Mouse (Mus musculus): ENCODE measurements around the gene Kank1.
A peak's percentile ranks its signal among the peaks of the same experiment; 100 is the strongest.

The Kank1 gene

GRCm38 (mm10) chr19:25253198-25253597, 16.4 kb downstream of the Kank1 start:
- no peak for DNase-seq (ENCODE audit: low spot score)

DNA sequence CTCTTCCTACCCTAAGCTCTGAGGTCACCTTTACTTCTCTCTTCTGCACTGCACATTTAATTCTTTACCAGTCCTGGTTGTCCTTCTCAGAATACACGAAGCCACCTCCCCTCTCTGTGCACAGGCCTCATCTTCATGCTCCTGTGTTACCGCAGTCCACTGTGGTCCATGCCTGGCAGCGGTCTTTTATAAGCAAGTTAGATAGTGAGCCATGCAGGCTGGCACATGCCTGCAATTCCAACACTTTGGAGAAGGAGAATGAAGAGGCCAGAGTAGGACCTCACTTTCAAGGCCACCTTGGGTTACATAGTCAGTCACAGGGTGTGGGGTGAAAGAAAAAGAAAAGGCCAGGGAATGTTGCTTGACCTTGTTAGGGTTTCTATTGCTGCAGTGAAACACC, 16.9 kb downstream of the Kank1 start:
- DNase-seq (ENCODE audit: low spot score) = no peak

DNA sequence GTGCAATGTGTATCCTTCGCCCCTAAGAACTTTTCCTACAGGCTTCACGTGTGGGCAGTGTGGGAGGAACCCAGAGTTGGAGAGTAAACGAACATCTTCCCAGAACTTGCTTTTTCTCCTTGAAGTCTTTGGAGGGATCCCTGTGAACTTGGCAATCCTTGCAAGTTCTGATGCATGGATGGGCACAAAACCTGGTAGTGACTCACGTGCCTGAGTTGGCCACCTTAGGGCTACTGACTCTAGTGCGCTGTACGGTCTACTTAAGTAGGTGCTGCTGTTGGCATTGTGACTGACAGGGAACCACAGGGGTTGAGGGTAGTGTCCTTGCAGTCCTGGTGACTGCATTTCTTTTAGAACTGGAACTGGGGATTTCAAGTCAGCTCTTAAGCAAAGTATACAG, 21.5 kb downstream of the Kank1 start:
- DNase-seq (ENCODE audit: low spot score) = no peak

- no peak for DNase-seq (ENCODE audit: low spot score)
Observed at GRCm38 (mm10) chr19:25266181-25266580, 29.4 kb downstream of the Kank1 start.

DNA sequence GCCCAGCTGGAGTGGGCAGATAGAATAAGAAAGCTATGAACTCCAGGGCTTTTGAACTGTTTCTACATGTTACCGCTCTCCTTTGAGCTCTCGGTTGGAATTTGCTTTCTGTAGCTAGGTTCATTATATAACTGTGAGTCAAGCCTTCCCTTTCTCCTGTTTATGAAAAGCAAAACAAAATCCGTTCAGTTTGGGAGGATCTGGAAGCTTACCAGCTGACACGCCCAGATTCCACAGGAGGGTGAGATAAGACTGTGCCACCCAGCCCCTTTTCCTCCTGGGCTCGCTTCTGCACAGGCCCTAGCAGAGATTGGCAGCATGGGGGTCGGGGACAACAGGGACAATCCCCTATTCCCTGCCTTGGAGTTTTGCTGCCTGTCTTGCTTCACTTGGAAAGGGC, 30.5 kb downstream of the Kank1 start:
- no peak for DNase-seq (ENCODE audit: low spot score)

DNA sequence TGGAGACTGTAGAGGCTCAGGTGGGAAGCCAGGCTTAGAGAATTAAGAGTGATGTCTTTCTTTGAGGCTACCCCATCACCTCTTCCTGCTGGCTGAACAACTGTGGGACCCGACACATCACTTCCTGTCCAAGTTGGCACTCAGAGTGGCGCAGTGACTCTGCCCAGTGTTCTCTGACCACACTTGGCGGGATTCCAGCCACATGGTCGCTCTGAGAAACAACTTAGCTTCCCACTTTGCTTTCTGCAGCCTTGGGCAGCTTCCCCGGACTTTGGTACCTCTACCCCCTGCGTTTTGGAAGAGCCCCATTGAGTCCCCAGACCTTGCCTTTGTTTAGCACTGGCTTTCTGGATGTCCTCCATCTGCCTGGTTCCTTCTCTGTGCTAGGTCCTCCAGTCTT, 31.8 kb downstream of the Kank1 start:
- no peak for DNase-seq (ENCODE audit: low spot score)

DNA sequence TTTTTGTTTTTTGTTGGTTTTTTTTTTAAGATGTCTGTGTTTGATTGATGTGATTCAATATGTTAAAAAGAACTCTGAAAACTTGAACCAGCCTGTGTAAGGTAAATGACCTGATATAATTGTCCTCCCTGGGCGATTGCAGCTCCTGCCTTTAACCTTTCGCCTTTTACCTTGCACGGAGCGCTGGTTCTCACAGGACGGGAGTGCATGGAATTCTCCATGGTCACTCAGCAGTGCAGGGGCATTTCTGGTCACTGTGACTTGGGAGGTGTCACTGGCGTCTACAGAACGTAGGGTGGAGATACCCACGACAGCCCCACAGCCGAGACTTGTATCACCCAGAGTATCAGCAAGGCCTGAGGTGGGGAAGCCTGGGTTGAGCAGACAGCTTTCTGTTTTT, 34.8 kb downstream of the Kank1 start:
- no peak for DNase-seq (ENCODE audit: low spot score)

DNA sequence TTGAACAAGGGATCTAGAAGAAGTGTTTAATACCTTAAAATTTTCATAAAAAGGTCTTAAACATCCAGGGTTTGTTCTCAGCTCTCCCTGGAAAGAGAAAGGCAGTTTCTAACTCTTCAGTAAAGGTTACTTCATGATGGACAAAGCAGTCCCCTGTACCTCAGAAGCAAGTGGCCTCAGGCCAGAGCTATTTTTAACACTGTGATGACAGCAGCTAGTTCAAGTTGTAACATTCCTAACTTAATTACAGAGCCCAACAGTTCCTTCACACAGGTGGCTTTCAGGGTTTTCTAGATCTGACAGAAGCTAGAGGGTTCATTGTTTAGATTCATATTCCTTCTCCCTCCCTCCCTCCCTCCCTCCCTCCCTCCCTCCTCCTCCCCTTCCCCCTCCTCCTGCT, 36.4 kb downstream of the Kank1 start:
- DNase-seq (ENCODE audit: low spot score) = peak; percentile 36

- no peak for DNase-seq (ENCODE audit: low spot score)
Observed at GRCm38 (mm10) chr19:25276600-25277395, 40.0 kb downstream of the Kank1 start.

DNA sequence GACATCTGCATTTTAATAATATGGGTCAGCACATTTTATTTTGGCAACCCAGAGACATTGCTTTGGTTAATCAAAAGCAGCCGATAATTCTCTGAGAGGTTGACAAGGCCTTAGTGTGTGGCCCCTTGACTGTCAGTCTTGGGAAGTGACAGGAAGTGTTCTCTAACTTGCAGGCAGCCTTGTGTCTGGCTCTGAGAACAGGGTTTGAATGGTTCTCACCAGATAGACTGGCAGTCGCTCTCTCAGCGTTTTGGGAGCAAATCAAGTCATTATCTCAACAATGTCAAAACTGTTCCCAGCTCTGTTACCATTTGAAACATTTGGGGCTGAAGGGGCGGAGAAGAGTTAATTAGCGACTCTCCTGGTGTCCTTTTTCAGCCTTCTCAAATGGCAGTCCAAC, 41.0 kb downstream of the Kank1 start:
- DNase-seq (ENCODE audit: low spot score) = peak; percentile 33

DNA sequence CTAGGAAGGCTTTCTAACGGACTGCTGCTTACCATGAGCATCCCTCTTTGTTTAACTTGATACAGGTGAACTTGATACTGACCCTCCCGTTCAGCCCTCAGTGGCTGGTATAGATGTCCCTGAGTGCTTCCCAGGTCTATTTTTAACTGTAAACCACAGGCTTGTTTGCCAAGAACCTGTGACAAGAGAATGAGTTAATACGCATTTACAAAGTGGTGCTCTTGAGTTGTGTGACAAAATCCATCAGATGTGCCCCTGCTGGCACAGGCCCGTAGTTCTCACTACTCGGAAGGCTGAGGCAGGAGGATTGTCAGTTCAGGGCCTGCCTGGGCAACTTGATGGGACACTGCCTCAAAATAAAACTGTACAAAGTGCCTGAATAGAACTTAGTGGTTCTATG, 42.8 kb downstream of the Kank1 start:
- no peak for DNase-seq (ENCODE audit: low spot score)

DNA sequence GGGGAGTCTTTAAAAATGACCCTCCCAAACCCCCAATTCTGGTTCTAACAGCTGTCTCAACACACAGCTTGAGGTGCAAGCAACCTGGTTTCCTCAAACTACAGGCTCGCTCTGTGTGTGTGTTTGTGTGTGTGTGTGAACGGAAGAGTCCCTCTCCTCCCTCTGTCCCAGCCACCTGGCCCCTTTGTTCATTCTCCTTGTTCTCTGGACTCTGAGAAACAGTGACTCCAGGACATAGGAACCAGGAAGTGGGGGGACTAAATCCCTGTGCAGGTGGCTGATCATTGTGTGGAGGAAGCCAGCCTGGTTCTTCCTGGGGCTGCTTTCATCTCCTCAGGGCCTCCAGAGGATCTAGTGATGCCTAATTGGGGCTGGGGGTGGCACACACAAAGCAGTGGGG, 46.9 kb downstream of the Kank1 start:
- DNase-seq (ENCODE audit: low spot score) = no peak

- DNase-seq (ENCODE audit: low spot score) = peak; percentile 41
Observed at GRCm38 (mm10) chr19:25285756-25286538, 49.2 kb downstream of the Kank1 start.

- no peak for DNase-seq (ENCODE audit: low spot score)
Observed at GRCm38 (mm10) chr19:25290991-25291520, 54.3 kb downstream of the Kank1 start.

- DNase-seq (ENCODE audit: low spot score) = no peak
Observed at GRCm38 (mm10) chr19:25295207-25295606, 58.4 kb downstream of the Kank1 start.

DNA sequence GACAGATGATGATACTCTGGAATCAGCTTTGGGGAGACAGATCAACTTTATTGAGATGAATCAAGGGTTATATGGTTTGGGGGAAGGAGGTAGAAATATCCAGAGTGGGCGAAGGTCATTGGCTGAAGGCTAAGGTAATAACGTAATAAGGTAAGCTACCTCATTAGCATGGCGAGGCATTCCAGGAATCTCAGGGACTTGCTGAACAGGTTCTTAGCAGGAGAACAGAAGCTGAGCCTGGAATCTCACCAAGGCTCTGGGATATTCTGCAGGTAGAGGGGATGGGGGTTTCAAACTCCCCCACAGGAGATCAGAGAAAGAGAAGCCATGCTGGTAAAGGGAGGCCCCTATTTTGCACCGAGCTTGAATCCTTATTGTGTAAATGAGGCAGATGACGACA, 60.5 kb downstream of the Kank1 start:
- no peak for DNase-seq (ENCODE audit: low spot score)

DNA sequence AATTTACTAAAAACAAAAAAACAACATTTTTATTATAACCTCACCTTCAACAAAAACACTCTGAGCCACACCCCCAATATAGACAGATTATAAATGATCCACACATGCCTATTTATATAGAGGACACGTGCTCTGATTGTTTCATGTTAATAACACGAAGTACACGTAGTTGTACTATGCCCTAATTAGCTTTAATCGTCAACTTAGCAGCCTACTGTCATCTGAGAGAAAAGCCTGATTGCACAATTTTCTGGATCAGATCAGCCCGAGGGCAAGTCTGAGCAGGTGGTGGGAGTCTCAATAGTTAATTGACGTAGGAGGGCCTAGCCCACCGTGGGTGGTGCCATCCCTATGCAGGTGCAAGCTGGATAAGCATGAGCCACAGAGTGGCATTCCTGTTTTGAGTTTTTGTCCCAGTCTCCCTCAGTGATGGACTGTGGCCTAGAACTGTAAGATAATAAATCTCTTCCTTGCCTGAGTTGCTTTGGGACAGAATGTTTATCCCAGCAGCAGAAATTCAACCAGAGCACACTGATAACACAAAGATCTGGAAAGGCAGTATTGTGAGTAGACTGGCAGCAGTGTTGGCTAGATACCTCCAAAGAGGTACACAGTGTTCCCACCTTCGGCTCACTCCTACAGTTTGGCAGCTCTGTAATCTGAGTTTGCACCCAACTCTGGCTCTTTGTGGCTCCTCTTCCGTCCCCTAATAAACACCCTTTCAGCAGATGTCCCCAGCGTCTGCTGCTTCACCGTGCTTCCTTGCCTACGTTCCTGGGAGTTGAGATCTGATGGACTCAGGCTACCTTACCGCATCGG, 63.3 kb downstream of the Kank1 start:
- no peak for DNase-seq (ENCODE audit: low spot score)

- no peak for DNase-seq (ENCODE audit: low spot score)
Observed at GRCm38 (mm10) chr19:25301189-25301588, 64.4 kb downstream of the Kank1 start.

DNA sequence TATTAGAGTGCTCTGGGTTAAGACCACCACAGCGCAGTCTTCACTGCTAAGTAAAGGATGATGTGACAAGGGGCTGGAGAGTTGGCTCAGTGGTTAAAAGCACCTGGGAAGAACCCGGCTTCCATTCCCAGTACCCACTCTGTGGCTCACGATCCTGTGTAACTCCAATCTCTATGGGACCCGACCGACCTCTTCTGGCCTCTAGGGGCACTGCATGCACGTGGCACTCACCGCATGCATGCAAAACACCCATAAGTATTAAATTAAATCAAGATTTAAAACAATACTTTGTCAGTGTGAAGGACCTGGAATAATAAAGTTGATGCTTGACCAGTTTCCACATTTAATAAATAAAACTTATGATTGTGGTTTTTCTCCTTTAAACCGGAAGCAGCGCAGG, 69.5 kb downstream of the Kank1 start:
- no peak for DNase-seq (ENCODE audit: low spot score)

DNA sequence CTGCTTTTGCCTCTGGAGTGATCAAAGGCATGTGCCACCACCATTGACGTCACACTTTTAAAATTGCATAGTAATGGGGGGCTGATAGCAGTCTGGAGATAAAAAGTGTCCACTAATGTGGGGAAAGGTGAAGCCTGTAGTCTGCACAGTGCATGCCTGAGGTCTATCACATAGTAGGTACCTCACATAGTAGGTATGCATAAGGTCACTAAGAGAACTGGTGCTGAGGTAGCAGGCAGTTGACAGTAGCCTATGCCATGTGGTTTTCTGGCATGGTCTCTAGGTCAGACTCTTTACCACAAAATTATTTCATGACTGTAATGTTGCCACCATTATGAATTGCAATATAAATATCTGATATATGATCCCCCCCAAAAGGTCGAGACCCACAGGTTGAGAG, 71.4 kb downstream of the Kank1 start:
- no peak for DNase-seq (ENCODE audit: low spot score)

DNA sequence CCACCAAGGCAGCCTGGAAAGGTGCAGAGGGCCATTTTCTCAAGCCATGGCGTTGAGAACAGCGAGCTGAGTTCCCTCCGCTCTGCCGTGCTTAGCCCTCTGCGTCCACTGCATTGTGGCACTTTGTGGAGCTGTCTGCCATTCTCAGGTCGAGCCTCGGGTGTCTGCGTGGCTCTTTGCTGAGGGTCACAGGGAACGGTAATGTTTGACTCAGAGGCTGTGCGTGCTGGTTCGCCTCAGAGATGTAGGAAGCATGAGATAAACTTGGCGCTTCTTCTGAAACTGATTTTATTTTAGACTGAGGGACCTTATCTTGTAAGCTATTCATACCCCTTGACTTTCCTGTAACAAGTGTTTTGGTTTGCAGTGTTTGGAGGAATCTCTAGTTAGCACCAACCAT, 72.0 kb downstream of the Kank1 start:
- DNase-seq (ENCODE audit: low spot score) = peak; percentile 34

- DNase-seq (ENCODE audit: low spot score) = no peak
Observed at GRCm38 (mm10) chr19:25310989-25311388, 74.2 kb downstream of the Kank1 start.

All from embryo, embryonic 10 days (tissue).